In the genomic region with DNA sequence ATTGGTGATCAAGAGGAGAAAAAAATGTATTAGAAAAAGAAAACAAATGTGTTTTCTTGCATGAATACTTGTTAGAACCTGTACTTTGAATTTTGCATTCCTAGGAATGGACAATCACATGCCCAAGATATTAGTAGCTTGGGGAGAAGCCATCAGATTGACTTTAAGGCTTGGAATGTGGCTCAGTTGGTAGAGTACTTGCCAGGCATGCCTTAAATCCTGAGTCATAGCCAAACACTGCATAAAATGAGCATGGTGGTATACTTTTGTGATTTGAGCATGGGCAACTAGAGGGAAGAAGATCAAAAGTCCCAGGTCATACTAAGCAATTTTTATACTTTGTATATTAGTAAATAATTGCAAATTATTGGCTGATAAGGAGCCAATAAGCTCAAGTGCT, we compare ENCODE assay signal across 24 mouse cellular contexts.
"Had no signal": no experiment of that assay in that cellular context is flagged by ENCODE, and none has a peak within 500 bp of the region (broad histone marks: within the 10 kb centered on the region; RNA-seq: fewer than 3 reads in every experiment).

No protein-coding gene starts in this region.

- ATAC-seq: hindbrain, postnatal 0 days; intestine, postnatal 0 days had no signal

- H3K27me3 ChIP-seq: heart, embryonic 12.5 days; hindbrain, embryonic 12.5 days; hindbrain, embryonic 15.5 days; limb, embryonic 12.5 days; liver, embryonic 13.5 days; liver, embryonic 15.5 days had no signal

- H3K9ac ChIP-seq: heart, embryonic 12.5 days; hindbrain, embryonic 12.5 days; hindbrain, embryonic 15.5 days; limb, embryonic 12.5 days; liver, embryonic 13.5 days; liver, embryonic 15.5 days had no signal

- H3K4me1 ChIP-seq: heart, embryonic 12.5 days; hindbrain, embryonic 10.5 days; hindbrain, embryonic 12.5 days; hindbrain, embryonic 15.5 days; limb, embryonic 10.5 days; limb, embryonic 12.5 days; liver, embryonic 13.5 days; liver, embryonic 15.5 days had no signal

- H3K4me3 ChIP-seq: heart, adult 2 months; heart, embryonic 12.5 days; hindbrain, embryonic 10.5 days; hindbrain, embryonic 12.5 days; hindbrain, embryonic 15.5 days; layer of hippocampus, adult 2 months; left cerebral cortex, adult 2 months; limb, embryonic 10.5 days; limb, embryonic 12.5 days; liver, embryonic 13.5 days; liver, embryonic 15.5 days had no signal

- H3K9me3 ChIP-seq: heart, embryonic 12.5 days; hindbrain, embryonic 10.5 days; hindbrain, embryonic 12.5 days; hindbrain, embryonic 15.5 days; limb, embryonic 10.5 days; limb, embryonic 12.5 days; liver, embryonic 13.5 days; liver, embryonic 15.5 days had no signal

- H3K36me3 ChIP-seq: heart, embryonic 12.5 days; hindbrain, embryonic 10.5 days; hindbrain, embryonic 12.5 days; hindbrain, embryonic 15.5 days; limb, embryonic 10.5 days; limb, embryonic 12.5 days; liver, embryonic 13.5 days; liver, embryonic 15.5 days had no signal

- H3K27ac ChIP-seq: heart, adult 2 months; hindbrain, embryonic 10.5 days; hindbrain, embryonic 12.5 days; hindbrain, embryonic 15.5 days; hindbrain, postnatal 0 days; layer of hippocampus, adult 2 months; left cerebral cortex, adult 2 months; limb, embryonic 10.5 days; limb, embryonic 12.5 days; liver, embryonic 13.5 days; liver, embryonic 15.5 days had no signal

- DNase-seq: gastrocnemius, postnatal 14 days; gastrocnemius, postnatal 36 days; heart, adult 2 months; heart, postnatal 10 days; heart, postnatal 4 days; kidney, adult 18-20 months; kidney, adult 8-10 months; kidney, postnatal 10 days; kidney, postnatal 25 days; kidney, postnatal 4 days; liver; liver, embryonic 13.5 days had no signal

- H3K4me2 ChIP-seq: heart, embryonic 12.5 days; hindbrain, embryonic 12.5 days; hindbrain, embryonic 15.5 days; limb, embryonic 12.5 days; liver, embryonic 11.5 days; liver, embryonic 13.5 days; liver, embryonic 15.5 days had no signal
